Mouse (Mus musculus): ENCODE data around the gene Apoe.
"Not testable (repeated sequence)": the region's sequence is repeated elsewhere in the genome, so short reads cannot be mapped to it uniquely, and the experiment has no call there.

The Apoe gene

GRCm38 (mm10) chr7:19691873-19692865 lies 6.8 kb downstream of the Apoe start, which contains the start of gene Apoc1:
TSS of gene Apoc1 (minus strand) at chr7:19692660.
- DNase-seq (ENCODE audit: low read depth), result no peak

- DNase-seq (ENCODE audit: low read depth), result no peak
These were observed 7.6 kb downstream of the Apoe start for GRCm38 (mm10) chr7:19691434-19691833.

GRCm38 (mm10) chr7:19690845-19691244 lies 8.1 kb downstream of the Apoe start:
- no peak for DNase-seq (ENCODE audit: low read depth)

GRCm38 (mm10) chr7:19688611-19689010 lies 10.4 kb downstream of the Apoe start:
- no peak for DNase-seq (ENCODE audit: low read depth)

GRCm38 (mm10) chr7:19688101-19688500 lies 10.9 kb downstream of the Apoe start:
- DNase-seq (ENCODE audit: low read depth), result no peak

- not testable (repeated sequence) for DNase-seq (ENCODE audit: low read depth)
These were observed 11.9 kb downstream of the Apoe start for GRCm38 (mm10) chr7:19686927-19687583.

- DNase-seq (ENCODE audit: low read depth), result no peak
These were observed 12.5 kb downstream of the Apoe start for GRCm38 (mm10) chr7:19686521-19686920.

GRCm38 (mm10) chr7:19685374-19685773 lies 13.6 kb downstream of the Apoe start:
- no peak for DNase-seq (ENCODE audit: low read depth)

GRCm38 (mm10) chr7:19683771-19684201 lies 15.2 kb downstream of the Apoe start:
- DNase-seq (ENCODE audit: low read depth), result no peak

- no peak for DNase-seq (ENCODE audit: low read depth)
These were observed 16.0 kb downstream of the Apoe start for GRCm38 (mm10) chr7:19682979-19683378.

GRCm38 (mm10) chr7:19681202-19681694 lies 17.7 kb downstream of the Apoe start, which contains the start of the genes Gm44805 and Apoc4:
TSS of gene Gm44805 (minus strand) at chr7:19681423.
TSS of gene Apoc4 (minus strand) at chr7:19681479.
- no peak for DNase-seq (ENCODE audit: low read depth)

- no peak for DNase-seq (ENCODE audit: low read depth)
These were observed 18.3 kb downstream of the Apoe start for GRCm38 (mm10) chr7:19680702-19681101.

- no peak for DNase-seq (ENCODE audit: low read depth)
These were observed 20.1 kb downstream of the Apoe start for GRCm38 (mm10) chr7:19678901-19679300.

- no peak for DNase-seq (ENCODE audit: low read depth)
These were observed 21.1 kb downstream of the Apoe start, which contains the start of gene Apoc2 for GRCm38 (mm10) chr7:19677872-19678271. TSS of gene Apoc2 (minus strand) at chr7:19677941.

- DNase-seq (ENCODE audit: low read depth), result no peak
These were observed 22.3 kb downstream of the Apoe start for GRCm38 (mm10) chr7:19676662-19677061.

GRCm38 (mm10) chr7:19675824-19676223 lies 23.2 kb downstream of the Apoe start:
- no peak for DNase-seq (ENCODE audit: low read depth)

GRCm38 (mm10) chr7:19673083-19673699 lies 25.8 kb downstream of the Apoe start:
- no peak for DNase-seq (ENCODE audit: low read depth)

- no peak for DNase-seq (ENCODE audit: low read depth)
These were observed 27.5 kb downstream of the Apoe start for GRCm38 (mm10) chr7:19671511-19671910.

GRCm38 (mm10) chr7:19668947-19669721 lies 29.9 kb downstream of the Apoe start:
- peak; percentile 93 for DNase-seq (ENCODE audit: low read depth)

GRCm38 (mm10) chr7:19667434-19667833 lies 31.6 kb downstream of the Apoe start:
- no peak for DNase-seq (ENCODE audit: low read depth)

- no peak for DNase-seq (ENCODE audit: low read depth)
These were observed 32.2 kb downstream of the Apoe start for GRCm38 (mm10) chr7:19666750-19667149.

All from c-Kit-positive CD71-positive TER-119-negative erythroid progenitor cells, embryonic 14.5 days (primary cell).